Mouse (Mus musculus): ENCODE data around the gene Morn1. TPM values are rescaled to one million over a fixed set of nuclear protein-coding genes. Genes with fewer than 3 reads are reported as not detected.

The Morn1 gene
- polyA plus RNA-seq, 1 experiment from 2014 or later = 6.9 TPM

DNA sequence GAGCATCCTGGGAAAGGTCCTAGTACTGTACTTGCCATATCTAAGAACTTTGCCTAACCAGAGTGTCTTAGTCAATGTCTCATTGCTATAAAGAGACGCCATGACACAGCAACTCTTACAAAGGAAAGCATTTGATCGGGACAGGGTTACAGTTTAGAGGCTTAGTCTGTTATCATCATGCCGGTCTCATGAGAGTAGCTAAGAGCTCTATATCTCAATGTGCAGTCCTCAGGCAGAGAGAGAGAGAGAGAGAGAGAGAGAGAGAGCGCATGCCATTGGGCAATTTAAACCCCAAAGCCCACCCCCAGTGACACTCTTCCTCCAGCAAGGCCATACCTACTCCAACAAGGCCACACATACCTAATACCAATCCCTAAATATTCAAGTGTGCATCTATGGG lies 21.5 kb downstream of the Morn1 start:
- Histone ChIP-seq H3K9ac (ENCODE audit: low read length) (no peak overlapping the region), H3K4me1 (replicated peaks; ENCODE audit: control insufficient read depth, insufficient read depth, low read length) (no peaks in the 10 kb centered on the region; the same call in 1 of the 2 replicates), H3K4me3 (ENCODE audit: low read length) (no peak overlapping the region), H3K27me3 (ENCODE audit: control insufficient read depth, insufficient read depth, low read depth, low read length) (no peaks in the 10 kb centered on the region), H3K36me3 (ENCODE audit: control insufficient read depth, insufficient read depth, low read length) (no peaks in the 10 kb centered on the region), H3K4me2 (ENCODE audit: low read depth, low read length) (no peak overlapping the region), H3K9me3 (ENCODE audit: control insufficient read depth, low read length) (no peaks in the 10 kb centered on the region), H3K27ac (ENCODE audit: low read length) (no peak overlapping the region)
- 84% methylated on average over 4 of the region's 4 CpGs for WGBS
- ATAC-seq (ENCODE audit: low read depth) = no peak

DNA sequence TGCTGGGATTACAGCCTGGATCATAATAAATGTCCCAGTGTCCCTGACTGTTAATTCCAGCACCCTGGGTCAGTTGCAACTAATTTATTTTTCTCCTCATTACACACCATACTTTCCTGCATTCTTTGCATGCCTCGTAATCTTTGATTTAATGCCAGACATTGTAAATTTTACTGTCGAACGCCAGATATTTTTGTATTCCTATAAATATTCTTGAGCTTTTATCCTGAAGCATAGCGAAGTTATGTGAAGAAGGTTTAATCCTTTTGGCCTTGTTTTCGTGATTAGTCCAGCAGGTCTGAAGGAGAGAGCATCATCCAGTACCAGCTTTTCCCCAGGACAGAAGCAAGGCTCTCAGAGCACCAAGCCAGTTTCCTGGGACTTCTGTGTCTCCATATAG lies 23.1 kb downstream of the Morn1 start:
- Histone ChIP-seq H3K4me3 (ENCODE audit: low read length) (no peak overlapping the region), H3K4me1 (replicated peaks; ENCODE audit: control insufficient read depth, insufficient read depth, low read length) (peaks cover 9% of the 10 kb centered on the region), H3K36me3 (ENCODE audit: control insufficient read depth, insufficient read depth, low read length) (no peaks in the 10 kb centered on the region), H3K9ac (ENCODE audit: low read length) (0 out of 2 replicates have a peak overlapping the region, but pooled peaks have one; percentile 21), H3K27me3 (ENCODE audit: control insufficient read depth, insufficient read depth, low read depth, low read length) (no peaks in the 10 kb centered on the region), H3K4me2 (ENCODE audit: low read depth, low read length) (no peak overlapping the region), H3K9me3 (ENCODE audit: control insufficient read depth, low read length) (no peaks in the 10 kb centered on the region), H3K27ac (ENCODE audit: low read length) (no peak overlapping the region)
- WGBS = 46% methylated on average over 5 of the region's 5 CpGs
- no peak for ATAC-seq (ENCODE audit: low read depth)

DNA sequence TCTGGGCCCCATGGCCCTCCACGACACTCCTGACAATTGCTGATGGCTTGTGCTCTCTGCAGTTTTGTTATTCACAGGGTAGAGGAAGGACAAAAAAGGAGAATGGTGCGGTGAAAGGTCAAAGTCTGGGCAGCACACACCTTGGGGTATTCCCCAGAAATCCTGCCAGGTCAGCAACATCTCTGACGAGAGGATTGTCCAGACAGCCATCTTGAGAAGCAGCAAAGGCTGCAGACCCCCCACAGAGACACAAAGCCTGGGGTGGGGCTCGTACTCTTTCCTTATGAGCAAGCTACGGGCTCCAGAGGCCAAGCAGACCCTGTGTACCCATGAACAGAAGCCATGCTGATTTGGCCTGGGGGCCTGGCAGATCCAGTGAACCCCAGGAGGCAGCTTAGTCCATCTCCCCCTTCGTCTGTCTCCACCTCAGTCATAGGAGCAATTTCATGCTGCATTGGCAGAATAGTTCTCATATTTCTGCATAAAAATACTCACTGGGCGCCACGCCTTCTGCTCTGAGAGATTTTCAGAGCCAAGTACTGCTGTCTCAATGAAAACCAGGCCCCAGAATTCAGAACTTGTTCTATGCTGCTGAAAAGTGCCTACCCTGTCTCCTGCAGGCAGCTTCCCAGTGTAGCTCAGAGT lies 27.5 kb downstream of the Morn1 start:
- H3K27me3 ChIP-seq (ENCODE audit: control insufficient read depth, insufficient read depth, low read depth, low read length) = no peaks in the 10 kb centered on the region
- H3K9me3 ChIP-seq (ENCODE audit: control insufficient read depth, low read length) = no peaks in the 10 kb centered on the region
- WGBS = 55% methylated on average over 8 of the region's 8 CpGs
- H3K36me3 ChIP-seq (ENCODE audit: control insufficient read depth, insufficient read depth, low read length) = no peaks in the 10 kb centered on the region
- no peak overlapping the region for H3K4me2 ChIP-seq (ENCODE audit: low read depth, low read length)
- H3K4me1 ChIP-seq (replicated peaks; ENCODE audit: control insufficient read depth, insufficient read depth, low read length) = peaks cover 9% of the 10 kb centered on the region
- peak overlapping the region; percentile 36 for H3K27ac ChIP-seq (ENCODE audit: low read length)
- ATAC-seq (ENCODE audit: low read depth) = peak; percentile 46; the same call in 1 of the 2 replicates
- no peak overlapping the region for H3K4me3 ChIP-seq (ENCODE audit: low read length)
- peak overlapping the region; percentile 15; the same call in 1 of the 2 replicates for H3K9ac ChIP-seq (ENCODE audit: low read length)

DNA sequence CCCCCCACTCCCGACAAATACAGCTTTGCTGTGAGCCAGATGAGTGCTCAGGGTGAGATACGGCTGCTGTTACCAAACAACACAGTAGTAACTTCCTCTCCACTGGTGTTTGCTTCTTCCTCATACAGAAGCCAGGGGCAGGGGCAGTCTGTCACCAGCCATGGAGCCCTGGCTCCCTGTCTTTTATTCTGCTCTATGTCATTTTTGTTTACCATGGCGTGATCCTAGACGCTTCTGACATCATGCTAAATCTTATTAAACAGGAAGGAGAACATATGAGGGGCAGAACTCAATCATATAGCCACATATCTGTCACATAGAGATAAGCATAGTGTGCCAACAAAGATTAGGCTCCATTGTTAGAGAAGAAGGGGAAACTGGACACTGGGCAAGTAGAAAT lies 30.2 kb downstream of the Morn1 start:
- Histone ChIP-seq H3K4me2 (ENCODE audit: low read depth, low read length) (no peak overlapping the region), H3K27me3 (ENCODE audit: control insufficient read depth, insufficient read depth, low read depth, low read length) (no peaks in the 10 kb centered on the region), H3K27ac (ENCODE audit: low read length) (no peak overlapping the region), H3K4me3 (ENCODE audit: low read length) (no peak overlapping the region), H3K4me1 (replicated peaks; ENCODE audit: control insufficient read depth, insufficient read depth, low read length) (peaks cover 23% of the 10 kb centered on the region), H3K36me3 (ENCODE audit: control insufficient read depth, insufficient read depth, low read length) (no peaks in the 10 kb centered on the region), H3K9me3 (ENCODE audit: control insufficient read depth, low read length) (no peaks in the 10 kb centered on the region), H3K9ac (ENCODE audit: low read length) (no peak overlapping the region)
- WGBS = 65% methylated on average over 4 of the region's 4 CpGs
- no peak for ATAC-seq (ENCODE audit: low read depth)

DNA sequence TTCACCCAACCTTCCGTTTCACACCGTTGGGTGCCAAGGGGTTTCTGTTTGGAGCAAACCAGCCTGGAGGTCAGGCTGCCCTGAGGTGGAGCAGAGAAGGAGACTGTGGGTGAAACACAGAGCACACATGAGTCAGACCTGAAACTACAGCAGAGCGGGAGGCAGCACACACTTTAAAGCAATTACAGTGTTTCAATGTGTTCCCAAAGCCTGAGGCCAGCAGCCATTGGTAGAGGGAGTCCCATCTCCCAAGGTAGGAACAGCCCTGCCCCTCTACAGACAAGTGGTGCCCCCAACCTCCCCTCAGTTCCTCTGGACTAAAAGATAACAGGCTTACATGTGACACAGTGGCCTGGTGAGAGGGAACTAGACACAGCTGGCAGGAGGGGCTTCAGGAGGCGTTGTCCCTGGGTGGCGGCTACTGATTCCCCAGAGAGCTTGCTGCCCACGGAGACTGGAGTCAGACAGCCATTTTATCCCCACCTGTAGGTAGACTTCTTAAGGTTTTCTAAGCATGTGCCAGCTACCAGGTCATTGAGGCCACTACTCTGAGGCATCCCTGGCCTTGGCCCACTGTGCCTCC lies 31.1 kb downstream of the Morn1 start:
- Histone ChIP-seq H3K27ac (ENCODE audit: low read length) (no peak overlapping the region), H3K4me3 (ENCODE audit: low read length) (no peak overlapping the region), H3K27me3 (ENCODE audit: control insufficient read depth, insufficient read depth, low read depth, low read length) (no peaks in the 10 kb centered on the region), H3K4me1 (replicated peaks; ENCODE audit: control insufficient read depth, insufficient read depth, low read length) (peaks cover 32% of the 10 kb centered on the region), H3K4me2 (ENCODE audit: low read depth, low read length) (no peak overlapping the region), H3K9ac (ENCODE audit: low read length) (no peak overlapping the region), H3K9me3 (ENCODE audit: control insufficient read depth, low read length) (no peaks in the 10 kb centered on the region), H3K36me3 (ENCODE audit: control insufficient read depth, insufficient read depth, low read length) (no peaks in the 10 kb centered on the region)
- ATAC-seq (ENCODE audit: low read depth) = no peak
- WGBS = 76% methylated on average over 6 of the region's 6 CpGs

DNA sequence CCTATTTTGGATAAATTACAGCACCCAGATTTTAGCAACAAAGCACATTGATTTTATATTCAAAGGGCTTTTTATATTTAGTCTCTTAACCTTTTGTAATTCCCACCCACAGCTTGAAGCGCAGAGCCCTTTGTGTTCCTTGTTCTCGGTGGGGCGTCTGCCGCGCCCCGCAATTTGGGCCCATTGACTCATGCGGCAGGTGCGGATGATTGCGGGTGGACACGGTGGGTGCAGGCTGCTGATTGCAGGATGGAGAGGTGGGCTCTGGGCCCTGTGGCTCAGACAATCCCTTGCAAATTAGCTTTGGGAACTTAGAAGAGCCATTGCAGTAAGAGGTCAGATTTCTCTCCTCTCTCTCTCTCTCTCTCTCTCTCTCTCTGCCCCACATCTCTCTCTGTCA lies 31.9 kb downstream of the Morn1 start:
- no peaks in the 10 kb centered on the region for H3K36me3 ChIP-seq (ENCODE audit: control insufficient read depth, insufficient read depth, low read length)
- H3K4me1 ChIP-seq (replicated peaks; ENCODE audit: control insufficient read depth, insufficient read depth, low read length) = peaks cover 38% of the 10 kb centered on the region
- H3K9me3 ChIP-seq (ENCODE audit: control insufficient read depth, low read length) = no peaks in the 10 kb centered on the region
- no peak overlapping the region for H3K4me3 ChIP-seq (ENCODE audit: low read length)
- WGBS = 91% methylated on average over 10 of the region's 10 CpGs
- no peak for ATAC-seq (ENCODE audit: low read depth)
- H3K4me2 ChIP-seq (ENCODE audit: low read depth, low read length) = no peak overlapping the region
- H3K27ac ChIP-seq (ENCODE audit: low read length) = no peak overlapping the region
- no peaks in the 10 kb centered on the region for H3K27me3 ChIP-seq (ENCODE audit: control insufficient read depth, insufficient read depth, low read depth, low read length)
- H3K9ac ChIP-seq (ENCODE audit: low read length) = no peak overlapping the region

DNA sequence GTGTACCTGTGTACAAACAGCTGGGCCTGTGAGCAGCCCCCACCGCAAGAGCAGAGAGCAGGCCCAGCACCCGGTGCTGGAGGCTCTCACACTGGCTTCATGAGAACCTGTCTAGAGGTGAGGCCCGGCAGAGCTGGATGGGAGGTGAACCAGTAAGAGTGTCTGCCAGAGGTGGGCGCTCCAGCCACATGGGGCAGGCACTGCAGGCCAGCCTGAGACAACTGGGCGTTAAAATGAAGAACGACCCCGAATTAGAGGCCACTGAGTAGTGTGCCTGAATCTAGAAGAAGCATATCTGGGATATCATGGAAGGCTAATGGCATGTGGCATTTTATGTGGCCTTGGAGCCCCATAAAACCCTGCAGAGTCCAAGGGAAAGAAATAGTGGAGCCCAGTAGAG lies 33.7 kb downstream of the Morn1 start:
- Histone ChIP-seq H3K27me3 (ENCODE audit: control insufficient read depth, insufficient read depth, low read depth, low read length) (no peaks in the 10 kb centered on the region), H3K9me3 (ENCODE audit: control insufficient read depth, low read length) (no peaks in the 10 kb centered on the region), H3K4me3 (ENCODE audit: low read length) (no peak overlapping the region), H3K9ac (ENCODE audit: low read length) (no peak overlapping the region), H3K4me2 (ENCODE audit: low read depth, low read length) (no peak overlapping the region), H3K36me3 (ENCODE audit: control insufficient read depth, insufficient read depth, low read length) (no peaks in the 10 kb centered on the region), H3K27ac (ENCODE audit: low read length) (peak overlapping the region; percentile 83), H3K4me1 (replicated peaks; ENCODE audit: control insufficient read depth, insufficient read depth, low read length) (peaks cover 33% of the 10 kb centered on the region)
- WGBS = 77% methylated on average over 7 of the region's 7 CpGs
- ATAC-seq (ENCODE audit: low read depth) = no peak

DNA sequence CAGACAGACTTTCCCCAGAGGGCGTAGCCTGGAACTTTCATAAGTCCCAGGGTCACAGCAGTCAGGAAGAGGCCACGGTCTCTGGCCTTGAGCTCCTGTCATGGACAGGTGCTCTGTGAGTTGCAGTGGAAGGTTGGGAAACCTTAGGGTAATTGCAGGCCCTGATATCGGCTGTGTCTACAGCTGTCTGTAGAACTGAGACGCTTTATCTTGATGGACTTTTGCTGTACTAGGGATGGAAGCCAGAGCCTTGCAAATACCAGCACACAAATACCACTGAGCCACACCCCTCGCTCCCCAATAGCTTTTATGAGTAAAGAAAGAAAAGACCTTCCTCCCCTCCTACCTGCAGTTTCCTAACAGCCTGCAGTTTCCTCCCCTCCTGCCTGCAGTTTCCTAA lies 34.2 kb downstream of the Morn1 start:
- H3K27ac ChIP-seq (ENCODE audit: low read length) = peak overlapping the region; percentile 83
- WGBS = 57% methylated on average over 5 of the region's 5 CpGs
- peaks cover 39% of the 10 kb centered on the region for H3K4me1 ChIP-seq (replicated peaks; ENCODE audit: control insufficient read depth, insufficient read depth, low read length)

DNA sequence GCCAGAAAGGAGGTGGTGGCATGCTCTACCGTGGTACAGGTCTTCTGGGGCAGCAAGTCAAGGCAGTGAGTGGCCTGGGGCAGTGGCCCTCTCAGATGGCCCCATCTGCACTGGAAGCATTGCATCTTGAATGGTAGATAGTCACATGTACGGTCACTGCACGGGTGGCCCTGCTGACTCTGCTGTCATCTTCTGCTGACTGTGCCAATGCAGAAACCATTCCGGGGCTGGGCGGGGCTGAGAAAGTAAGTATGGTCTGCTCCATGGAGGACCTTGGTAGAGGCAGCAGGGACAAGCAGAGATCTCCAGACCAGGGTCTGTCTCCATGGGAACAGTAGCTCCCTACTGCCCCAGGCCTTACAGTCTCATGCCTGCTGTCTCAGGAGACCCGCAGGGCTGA lies 34.8 kb downstream of the Morn1 start:
- H3K4me1 ChIP-seq (replicated peaks; ENCODE audit: control insufficient read depth, insufficient read depth, low read length) = peaks cover 41% of the 10 kb centered on the region
- no peaks in the 10 kb centered on the region for H3K9me3 ChIP-seq (ENCODE audit: control insufficient read depth, low read length)
- H3K9ac ChIP-seq (ENCODE audit: low read length) = no peak overlapping the region
- ATAC-seq (ENCODE audit: low read depth) = 0 out of 2 replicates have a peak, but pooled peaks have one; percentile 4
- H3K27ac ChIP-seq (ENCODE audit: low read length) = peak overlapping the region; percentile 83
- no peaks in the 10 kb centered on the region for H3K27me3 ChIP-seq (ENCODE audit: control insufficient read depth, insufficient read depth, low read depth, low read length)
- H3K4me2 ChIP-seq (ENCODE audit: low read depth, low read length) = no peak overlapping the region
- H3K4me3 ChIP-seq (ENCODE audit: low read length) = no peak overlapping the region
- WGBS = 79% methylated on average over 6 of the region's 6 CpGs
- H3K36me3 ChIP-seq (ENCODE audit: control insufficient read depth, insufficient read depth, low read length) = no peaks in the 10 kb centered on the region

More for the DNA sequence above, 34.2 kb downstream of the Morn1 start:
- no peak overlapping the region for H3K4me2 ChIP-seq (ENCODE audit: low read depth, low read length)
- no peak overlapping the region for H3K4me3 ChIP-seq (ENCODE audit: low read length)
- ATAC-seq (ENCODE audit: low read depth) = no peak
- no peaks in the 10 kb centered on the region for H3K36me3 ChIP-seq (ENCODE audit: control insufficient read depth, insufficient read depth, low read length)
- H3K9ac ChIP-seq (ENCODE audit: low read length) = no peak overlapping the region; the same call in 1 of the 2 replicates
- no peaks in the 10 kb centered on the region for H3K27me3 ChIP-seq (ENCODE audit: control insufficient read depth, insufficient read depth, low read depth, low read length)
- no peaks in the 10 kb centered on the region for H3K9me3 ChIP-seq (ENCODE audit: control insufficient read depth, low read length)

All from lung, embryonic 16.5 days (tissue).